Mouse (Mus musculus) E14TG2a.4 (cell line): ENCODE data around the gene Ackr4.

Experiments used
- H3K27me3 ChIP-seq: 2 replicates; pipeline ENCODE4 v1.6.1; 2014; ENCODE audit warnings: low read length, control low read depth; ENCODE audit not compliant: insufficient read depth
- H3K36me3 ChIP-seq: 2 replicates; pipeline ENCODE4 v1.6.1; 2014; ENCODE audit warnings: low read length, control low read depth; ENCODE audit not compliant: insufficient read depth
- H3K4me1 ChIP-seq: replicated peaks from 2 replicates; pipeline ENCODE4 v1.6.1; 2014; ENCODE audit warnings: low read depth, low read length, control low read depth
- H3K4me3 ChIP-seq: replicated peaks from 2 replicates; pipeline ENCODE4 v1.5.1; 2014; ENCODE audit warnings: mild to moderate bottlenecking, low read length
- H3K9me3 ChIP-seq: 2 replicates; pipeline ENCODE4 v1.6.1; 2014; ENCODE audit warnings: low read length, control low read depth
- CTCF ChIP-seq: conservative IDR thresholded peaks from 2 replicates; pipeline ENCODE4 v1.5.1; 2014; ENCODE audit warnings: low read length
- NANOG ChIP-seq: IDR thresholded peaks from 2 replicates; pipeline ENCODE4 v1.6.1; 2014; ENCODE audit warnings: borderline replicate concordance, low read length, mixed read lengths
- POU5F1 ChIP-seq: IDR thresholded peaks from 2 replicates; pipeline ENCODE4 v1.6.1; 2014; ENCODE audit warnings: low read length, borderline replicate concordance

Gene Ackr4

GRCm38 (mm10) chr9:104101458-104101857 is 25.3 kb downstream of the Ackr4 start:
- no peaks in the 10 kb centered on the region for H3K36me3 ChIP-seq
- H3K4me1 ChIP-seq, result peaks cover 62% of the 10 kb centered on the region
- H3K9me3 ChIP-seq, result peaks cover 10% of the 10 kb centered on the region
- H3K4me3 ChIP-seq, result no peak overlapping the region
- H3K27me3 ChIP-seq, result peaks cover 16% of the 10 kb centered on the region
- TF ChIP-seq NANOG (no peak), CTCF (no peak), POU5F1 (no peak)

GRCm38 (mm10) chr9:104100822-104101221 is 25.9 kb downstream of the Ackr4 start:
- 0 out of 2 replicates have a peak, but pooled peaks cover under 1% of the 10 kb centered on the region for H3K36me3 ChIP-seq
- peaks cover 62% of the 10 kb centered on the region for H3K4me1 ChIP-seq
- no peak for TF ChIP-seq CTCF
- TF ChIP-seq POU5F1, result no peak
- TF ChIP-seq NANOG, result no peak
- no peak overlapping the region for H3K4me3 ChIP-seq
- H3K27me3 ChIP-seq, result peaks cover 14% of the 10 kb centered on the region
- peaks cover 10% of the 10 kb centered on the region for H3K9me3 ChIP-seq

- Histone ChIP-seq H3K4me3 (peak overlapping the region; percentile 65), H3K4me1 (peaks cover 54% of the 10 kb centered on the region), H3K27me3 (peaks cover 12% of the 10 kb centered on the region), H3K36me3 (peaks cover 12% of the 10 kb centered on the region; the same call in 1 of the 2 replicates), H3K9me3 (no peaks in the 10 kb centered on the region)
- TF ChIP-seq NANOG, result no peak
- no peak for TF ChIP-seq POU5F1
Measured at GRCm38 (mm10) chr9:104099060-104099459, 27.7 kb downstream of the Ackr4 start.

- TF ChIP-seq POU5F1, result no peak
- no peak for TF ChIP-seq NANOG
- TF ChIP-seq CTCF, result no peak
- Histone ChIP-seq H3K4me1 (peaks cover 46% of the 10 kb centered on the region), H3K9me3 (no peaks in the 10 kb centered on the region), H3K36me3 (peaks cover 12% of the 10 kb centered on the region; the same call in 1 of the 2 replicates), H3K27me3 (peaks cover 12% of the 10 kb centered on the region), H3K4me3 (no peak overlapping the region)
Measured at GRCm38 (mm10) chr9:104098256-104098655, 28.5 kb downstream of the Ackr4 start.

GRCm38 (mm10) chr9:104092945-104093344 is 33.8 kb downstream of the Ackr4 start:
- Histone ChIP-seq H3K4me1 (peaks cover 14% of the 10 kb centered on the region), H3K9me3 (no peaks in the 10 kb centered on the region), H3K4me3 (no peak overlapping the region), H3K36me3 (peaks cover 21% of the 10 kb centered on the region), H3K27me3 (no peaks in the 10 kb centered on the region)
- TF ChIP-seq POU5F1 (no peak), CTCF (no peak), NANOG (no peak)

GRCm38 (mm10) chr9:104088555-104088954 is 38.2 kb downstream of the Ackr4 start:
- H3K9me3 ChIP-seq, result no peaks in the 10 kb centered on the region
- no peak for TF ChIP-seq NANOG
- TF ChIP-seq POU5F1, result no peak
- TF ChIP-seq CTCF, result no peak
- H3K4me3 ChIP-seq, result peak overlapping the region; percentile 39; the same call in 1 of the 2 replicates
- no peaks in the 10 kb centered on the region for H3K27me3 ChIP-seq
- peaks cover 58% of the 10 kb centered on the region for H3K4me1 ChIP-seq
- peaks cover 18% of the 10 kb centered on the region for H3K36me3 ChIP-seq

- Histone ChIP-seq H3K27me3 (no peaks in the 10 kb centered on the region), H3K4me3 (peak overlapping the region; percentile 14; the same call in 1 of the 2 replicates), H3K9me3 (no peaks in the 10 kb centered on the region), H3K4me1 (peaks cover 60% of the 10 kb centered on the region), H3K36me3 (peaks cover 28% of the 10 kb centered on the region)
- TF ChIP-seq NANOG (no peak), POU5F1 (no peak), CTCF (no peak)
Measured at GRCm38 (mm10) chr9:104085730-104086429, 40.9 kb downstream of the Ackr4 start.

- peaks cover 17% of the 10 kb centered on the region for H3K4me1 ChIP-seq
- peaks cover 35% of the 10 kb centered on the region for H3K36me3 ChIP-seq
- H3K4me3 ChIP-seq, result no peak overlapping the region
- H3K27me3 ChIP-seq, result no peaks in the 10 kb centered on the region
- no peaks in the 10 kb centered on the region for H3K9me3 ChIP-seq
- no peak for TF ChIP-seq CTCF
- TF ChIP-seq POU5F1, result no peak
Measured at GRCm38 (mm10) chr9:104080038-104080437, 46.7 kb downstream of the Ackr4 start.

- peaks cover 30% of the 10 kb centered on the region for H3K36me3 ChIP-seq
- H3K27me3 ChIP-seq, result no peaks in the 10 kb centered on the region
- peaks cover 11% of the 10 kb centered on the region for H3K4me1 ChIP-seq
- no peak overlapping the region for H3K4me3 ChIP-seq
- TF ChIP-seq POU5F1 (no peak), CTCF (peak; percentile 89), NANOG (no peak)
- no peaks in the 10 kb centered on the region for H3K9me3 ChIP-seq
Measured at GRCm38 (mm10) chr9:104079379-104079778, 47.4 kb downstream of the Ackr4 start.
